Mouse (Mus musculus) erythroblast, embryonic 14.5 days (primary cell): ENCODE results near the gene Tenm2. TPM values are rescaled to one million over a fixed set of nuclear protein-coding genes. Genes with fewer than 3 reads are reported as not detected.

Experiments
- H3K27me3 ChIP-seq: 2 replicates; pipeline ENCODE4 v1.6.1; 2012; ENCODE audit warnings: inconsistent platforms; ENCODE audit not compliant: control insufficient read depth
- H3K36me3 ChIP-seq: 2 replicates; pipeline ENCODE4 v1.6.1; 2012; ENCODE audit warnings: mild to moderate bottlenecking, inconsistent platforms; ENCODE audit not compliant: control insufficient read depth
- H3K4me1 ChIP-seq: 2 replicates; pipeline ENCODE4 v1.6.1; 2012; ENCODE audit warnings: inconsistent platforms; ENCODE audit not compliant: control insufficient read depth
- H3K4me3 ChIP-seq: replicated peaks from 2 replicates; pipeline ENCODE3; 2012; ENCODE audit warnings: moderate library complexity, mild to moderate bottlenecking, inconsistent platforms
- H3K9me3 ChIP-seq: 2 replicates; pipeline ENCODE4 v1.6.1; 2012; ENCODE audit warnings: low read length, inconsistent platforms, mixed read lengths; ENCODE audit not compliant: control insufficient read depth
- GATA1 ChIP-seq: IDR thresholded peaks from 2 replicates; pipeline ENCODE4 v1.6.1; 2012; ENCODE audit warnings: low read length, inconsistent platforms, mixed read lengths
- TAL1 ChIP-seq: IDR thresholded peaks from 3 replicates; pipeline ENCODE4 v1.6.1; 2012; ENCODE audit warnings: low read length, inconsistent platforms, mixed read lengths
- polyA plus RNA-seq: library from polyadenylated mRNA; stranded (reverse); fragments of >175 nt; gene quantifications from 2 replicates; pipeline ENCODE4 v1.2.3, GENCODE M21; 2012

Gene Tenm2
- polyA plus RNA-seq, 1 experiment = under 0.01 TPM

DNA sequence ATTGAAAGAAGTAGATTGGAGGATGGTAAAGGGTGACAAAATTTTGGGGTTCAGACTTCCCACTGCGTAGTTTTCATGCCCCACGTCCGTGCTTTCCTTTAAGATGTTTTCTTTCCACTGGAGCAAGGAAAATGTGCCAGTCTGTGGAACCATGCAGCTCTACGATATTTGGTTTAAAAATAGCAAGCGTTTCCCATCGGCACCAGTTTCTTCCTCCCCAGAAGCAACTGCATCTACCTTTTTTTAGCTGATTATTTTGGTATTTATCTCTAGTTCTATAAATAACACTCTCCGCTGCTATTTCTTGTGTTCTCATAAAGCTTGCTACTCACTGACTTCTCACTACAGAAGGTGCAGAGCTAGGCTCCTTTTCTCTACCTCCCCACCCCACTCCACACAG lies 864.0 kb downstream of the Tenm2 start:
- H3K36me3 ChIP-seq = no peaks in the 10 kb centered on the region
- TF ChIP-seq GATA1 = no peak
- TF ChIP-seq TAL1 = no peak
- no peaks in the 10 kb centered on the region for H3K9me3 ChIP-seq
- H3K4me3 ChIP-seq = no peak overlapping the region
- no peaks in the 10 kb centered on the region for H3K4me1 ChIP-seq
- H3K27me3 ChIP-seq = no peaks in the 10 kb centered on the region

GRCm38 (mm10) chr11:36365067-36365466 lies 870.7 kb downstream of the Tenm2 start:
- no peaks in the 10 kb centered on the region for H3K4me1 ChIP-seq
- H3K27me3 ChIP-seq = no peaks in the 10 kb centered on the region
- 0 out of 2 replicates have a peak, but pooled peaks cover 3% of the 10 kb centered on the region for H3K9me3 ChIP-seq
- no peak for TF ChIP-seq TAL1
- no peak for TF ChIP-seq GATA1
- no peak overlapping the region for H3K4me3 ChIP-seq
- no peaks in the 10 kb centered on the region for H3K36me3 ChIP-seq

GRCm38 (mm10) chr11:36364441-36364840 lies 871.3 kb downstream of the Tenm2 start:
- TF ChIP-seq GATA1 = no peak
- no peak for TF ChIP-seq TAL1

DNA sequence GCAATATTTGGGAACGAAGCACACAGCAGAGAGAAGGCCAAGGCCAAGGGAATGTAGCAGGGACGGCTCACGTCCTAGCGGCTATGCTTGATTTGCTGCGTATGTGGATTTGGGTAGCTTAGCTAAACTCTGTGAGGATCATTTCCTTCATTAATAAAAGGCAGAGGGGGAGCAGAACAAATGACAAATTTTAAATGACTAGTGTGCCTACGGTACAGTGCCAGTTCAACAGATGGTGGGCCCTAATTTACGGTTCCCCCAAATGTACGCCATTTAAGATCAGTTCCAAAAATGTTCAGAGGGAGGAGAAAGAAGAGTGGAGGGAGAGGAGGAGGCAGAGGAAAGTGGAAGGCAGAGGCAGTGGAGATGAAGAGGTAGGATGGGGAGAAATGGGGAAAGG lies 873.2 kb downstream of the Tenm2 start:
- 0 out of 2 replicates have a peak, but pooled peaks cover 5% of the 10 kb centered on the region for H3K9me3 ChIP-seq
- TF ChIP-seq TAL1 = no peak
- no peak for TF ChIP-seq GATA1

More at GRCm38 (mm10) chr11:36364441-36364840, 871.3 kb downstream of the Tenm2 start:
- Histone ChIP-seq H3K36me3 (no peaks in the 10 kb centered on the region), H3K27me3 (no peaks in the 10 kb centered on the region), H3K4me1 (no peaks in the 10 kb centered on the region), H3K9me3 (0 out of 2 replicates have a peak, but pooled peaks cover 5% of the 10 kb centered on the region), H3K4me3 (no peak overlapping the region)

GRCm38 (mm10) chr11:36353252-36353651 lies 882.5 kb downstream of the Tenm2 start:
- Histone ChIP-seq H3K4me1 (no peaks in the 10 kb centered on the region), H3K36me3 (no peaks in the 10 kb centered on the region), H3K9me3 (no peaks in the 10 kb centered on the region), H3K27me3 (no peaks in the 10 kb centered on the region), H3K4me3 (no peak overlapping the region)
- no peak for TF ChIP-seq GATA1
- no peak for TF ChIP-seq TAL1

More for the DNA sequence above, 873.2 kb downstream of the Tenm2 start:
- Histone ChIP-seq H3K36me3 (no peaks in the 10 kb centered on the region), H3K4me3 (no peak overlapping the region), H3K27me3 (no peaks in the 10 kb centered on the region), H3K4me1 (no peaks in the 10 kb centered on the region)

GRCm38 (mm10) chr11:36351752-36352151 lies 884.0 kb downstream of the Tenm2 start:
- H3K36me3 ChIP-seq = no peaks in the 10 kb centered on the region
- no peaks in the 10 kb centered on the region for H3K27me3 ChIP-seq
- H3K4me3 ChIP-seq = no peak overlapping the region
- H3K4me1 ChIP-seq = no peaks in the 10 kb centered on the region
- no peaks in the 10 kb centered on the region for H3K9me3 ChIP-seq
- TF ChIP-seq TAL1 = no peak
- no peak for TF ChIP-seq GATA1

DNA sequence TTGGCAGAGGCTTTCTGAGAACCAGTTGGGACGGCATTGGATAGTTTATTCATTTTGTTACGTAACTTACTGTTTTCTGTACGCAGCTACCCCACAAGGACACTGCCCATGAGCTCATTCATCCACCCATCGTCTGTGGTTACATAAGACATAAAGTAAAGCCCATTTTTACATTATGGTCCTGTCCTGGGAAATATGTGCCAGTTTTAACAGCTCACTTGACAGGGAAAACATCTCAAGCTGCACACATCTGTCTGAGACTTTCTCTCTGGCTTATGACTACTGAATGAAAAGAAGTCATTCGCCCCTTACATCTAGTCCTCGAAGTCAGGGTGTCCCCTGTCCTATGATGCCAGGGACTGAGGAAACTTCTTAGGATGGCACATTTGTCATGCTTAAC lies 884.4 kb downstream of the Tenm2 start:
- H3K36me3 ChIP-seq = no peaks in the 10 kb centered on the region
- H3K9me3 ChIP-seq = no peaks in the 10 kb centered on the region
- no peak overlapping the region for H3K4me3 ChIP-seq
- H3K4me1 ChIP-seq = no peaks in the 10 kb centered on the region
- TF ChIP-seq GATA1 = no peak
- no peaks in the 10 kb centered on the region for H3K27me3 ChIP-seq

GRCm38 (mm10) chr11:36350264-36350663 lies 885.5 kb downstream of the Tenm2 start:
- Histone ChIP-seq H3K9me3 (no peaks in the 10 kb centered on the region), H3K4me1 (no peaks in the 10 kb centered on the region), H3K36me3 (no peaks in the 10 kb centered on the region), H3K4me3 (no peak overlapping the region), H3K27me3 (no peaks in the 10 kb centered on the region)
- TF ChIP-seq TAL1 (no peak), GATA1 (no peak)

DNA sequence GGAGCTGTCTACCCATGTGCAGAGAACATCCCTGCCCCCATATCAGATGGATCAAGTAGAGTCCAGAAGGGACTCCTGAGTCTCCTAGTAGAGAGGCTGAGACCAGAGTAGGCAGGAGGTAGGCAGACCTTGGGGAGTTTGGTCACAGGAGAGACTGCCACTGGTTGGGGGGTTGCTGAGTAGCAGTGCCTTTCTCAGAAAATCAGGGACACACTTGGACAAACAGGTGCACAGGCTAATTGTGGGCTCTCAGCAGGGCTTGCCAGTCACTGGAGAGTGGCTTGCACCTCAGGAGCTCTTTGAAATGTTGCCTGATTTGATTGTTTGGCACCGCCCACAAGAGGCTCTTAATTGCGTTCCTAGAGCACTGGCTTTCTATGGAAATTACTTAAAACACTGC lies 885.9 kb downstream of the Tenm2 start:
- TF ChIP-seq TAL1 = no peak
- TF ChIP-seq GATA1 = no peak
- Histone ChIP-seq H3K27me3 (no peaks in the 10 kb centered on the region), H3K4me1 (no peaks in the 10 kb centered on the region), H3K9me3 (no peaks in the 10 kb centered on the region), H3K36me3 (no peaks in the 10 kb centered on the region), H3K4me3 (no peak overlapping the region)

- no peak overlapping the region for H3K4me3 ChIP-seq
- TF ChIP-seq TAL1 (no peak), GATA1 (no peak)
- H3K36me3 ChIP-seq = no peaks in the 10 kb centered on the region
Observed at GRCm38 (mm10) chr11:36341799-36342198, 894.0 kb downstream of the Tenm2 start.

More at GRCm38 (mm10) chr11:36341799-36342198, 894.0 kb downstream of the Tenm2 start:
- H3K9me3 ChIP-seq = no peaks in the 10 kb centered on the region
- H3K4me1 ChIP-seq = no peaks in the 10 kb centered on the region
- no peaks in the 10 kb centered on the region for H3K27me3 ChIP-seq
